Mouse (Mus musculus) cerebellum, adult 9-11 months (tissue): ENCODE data around the gene Git1.
A peak's percentile ranks its signal among the peaks of the same experiment; 100 is the strongest.

Experiments used
- DNase-seq: peaks from one replicate; pipeline ENCODE4 v3.0.0; 2022

The Git1 gene

GRCm38 (mm10) chr11:77483510-77484255 lies 9.7 kb upstream of the Git1 start:
- DNase-seq: peak; percentile 10

- no peak for DNase-seq
Observed at GRCm38 (mm10) chr11:77485229-77485628, 8.1 kb upstream of the Git1 start.

GRCm38 (mm10) chr11:77486798-77487197 lies 6.6 kb upstream of the Git1 start:
- peak; percentile 80 for DNase-seq

DNA sequence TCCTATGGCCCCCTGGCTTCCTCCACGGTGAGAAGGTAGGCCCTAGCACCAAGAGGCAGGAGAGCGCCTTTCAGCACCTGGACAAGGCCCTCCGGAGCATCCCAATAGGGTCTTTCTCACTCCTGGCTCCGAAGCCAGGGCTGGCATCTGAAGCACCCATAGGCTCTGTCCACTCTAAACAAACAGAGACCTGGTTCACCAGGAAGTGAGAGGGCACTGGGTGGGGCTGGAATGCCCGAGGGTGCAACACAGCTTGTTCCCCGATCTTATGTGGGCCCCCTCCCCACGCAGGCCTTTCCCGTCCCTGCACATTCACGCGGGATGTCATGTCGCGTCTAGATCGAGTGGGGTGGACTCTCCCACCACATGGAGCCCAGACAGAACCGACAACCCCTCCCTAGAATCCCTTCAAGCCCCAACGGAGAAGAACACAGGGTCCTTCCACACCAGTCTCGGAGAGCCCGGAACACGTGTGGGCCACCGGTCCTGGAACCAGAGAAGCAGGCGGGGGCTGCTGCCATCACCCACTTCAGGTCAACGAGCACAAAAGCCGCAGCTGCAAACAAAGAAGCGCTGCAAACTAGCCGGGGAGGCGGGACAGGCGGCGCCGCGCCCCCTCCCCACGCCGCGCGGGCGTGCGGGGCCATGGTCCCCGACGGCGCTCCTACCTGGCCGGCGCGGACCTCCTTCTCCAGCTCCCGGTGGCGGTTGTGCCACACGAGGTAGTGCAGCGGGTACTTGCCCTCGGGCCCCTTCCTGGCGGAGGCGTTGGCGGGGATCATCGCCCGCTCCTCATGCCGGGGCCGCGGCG lies 4.4 kb upstream of the Git1 start:
- peak; percentile 73 for DNase-seq

DNA sequence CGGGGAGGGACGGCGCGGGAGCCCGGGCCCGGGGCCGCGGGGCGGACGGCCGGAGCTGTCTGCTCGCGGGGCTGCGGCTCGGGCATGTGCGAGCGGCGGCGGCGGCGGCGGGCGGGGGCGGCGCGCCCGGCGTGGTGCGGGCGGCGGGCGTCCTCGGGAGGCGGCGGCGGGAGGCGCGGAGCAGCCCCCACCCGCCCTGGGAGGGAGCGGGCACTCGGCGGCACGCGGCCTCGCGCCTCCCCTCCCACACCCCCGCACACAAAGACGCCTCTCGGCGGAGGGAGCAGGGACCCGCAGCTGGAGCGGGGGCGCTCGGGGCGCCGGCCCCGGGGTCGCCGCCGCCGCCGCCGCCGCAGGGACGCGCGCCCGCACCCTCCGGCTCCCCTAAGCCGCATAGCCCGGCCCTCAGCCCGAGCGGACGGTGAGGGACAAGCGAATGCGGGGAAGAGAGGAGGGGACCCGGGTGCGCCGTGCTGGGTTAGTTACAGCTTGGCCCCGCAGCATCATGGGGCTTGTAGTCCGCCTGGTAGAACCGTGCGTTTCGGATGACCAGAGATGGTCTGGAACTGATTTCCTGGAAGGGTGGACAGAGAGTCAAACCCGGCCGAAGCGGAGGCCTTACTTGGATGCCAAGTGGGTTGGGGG lies 3.6 kb upstream of the Git1 start, which contains the start of gene Ankrd13b:
Gene Ankrd13b (minus strand): TSS at position 88 of the 645 bp plus-strand sequence.
- DNase-seq: peak; percentile 90

DNA sequence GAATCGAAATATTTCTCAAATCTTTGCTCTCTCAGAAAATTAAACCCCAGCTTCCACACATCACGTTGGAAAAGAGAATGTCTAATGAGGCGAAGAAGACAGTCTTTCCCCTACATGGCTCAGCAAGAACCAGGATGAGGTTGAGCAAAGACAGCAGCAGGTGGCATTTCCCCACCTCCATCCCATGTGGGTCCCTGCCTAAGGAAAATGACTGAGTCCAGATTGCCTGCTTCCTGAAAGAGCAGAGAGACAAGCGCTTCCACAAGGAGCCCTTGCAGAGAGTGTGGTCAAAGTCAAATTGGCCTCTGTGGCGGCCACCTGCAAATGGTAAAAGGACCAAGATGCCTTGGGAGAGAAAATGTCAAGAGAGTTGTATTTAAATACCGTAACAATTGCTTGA lies 2.9 kb upstream of the Git1 start:
- DNase-seq: peak; percentile 56

DNA sequence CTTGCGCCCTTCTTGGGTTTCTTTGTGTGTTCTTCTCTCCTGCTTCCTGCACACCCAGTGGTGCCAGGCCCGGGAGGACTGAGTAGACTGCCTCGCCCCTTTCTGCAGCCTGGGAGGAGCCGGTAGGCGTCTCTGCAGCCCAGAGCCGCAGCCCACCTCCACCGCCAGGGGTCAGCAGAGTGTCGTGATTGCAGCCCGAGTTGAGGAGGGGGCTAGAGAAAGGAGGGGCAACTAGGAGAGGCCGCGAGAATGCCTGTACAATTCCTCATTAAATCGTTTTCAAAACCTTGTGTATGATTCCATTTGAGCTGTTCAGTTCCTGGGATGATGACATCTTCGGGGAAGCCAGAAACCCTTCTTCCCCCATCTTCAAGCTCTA lies 2.2 kb upstream of the Git1 start:
- peak; percentile 88 for DNase-seq

DNA sequence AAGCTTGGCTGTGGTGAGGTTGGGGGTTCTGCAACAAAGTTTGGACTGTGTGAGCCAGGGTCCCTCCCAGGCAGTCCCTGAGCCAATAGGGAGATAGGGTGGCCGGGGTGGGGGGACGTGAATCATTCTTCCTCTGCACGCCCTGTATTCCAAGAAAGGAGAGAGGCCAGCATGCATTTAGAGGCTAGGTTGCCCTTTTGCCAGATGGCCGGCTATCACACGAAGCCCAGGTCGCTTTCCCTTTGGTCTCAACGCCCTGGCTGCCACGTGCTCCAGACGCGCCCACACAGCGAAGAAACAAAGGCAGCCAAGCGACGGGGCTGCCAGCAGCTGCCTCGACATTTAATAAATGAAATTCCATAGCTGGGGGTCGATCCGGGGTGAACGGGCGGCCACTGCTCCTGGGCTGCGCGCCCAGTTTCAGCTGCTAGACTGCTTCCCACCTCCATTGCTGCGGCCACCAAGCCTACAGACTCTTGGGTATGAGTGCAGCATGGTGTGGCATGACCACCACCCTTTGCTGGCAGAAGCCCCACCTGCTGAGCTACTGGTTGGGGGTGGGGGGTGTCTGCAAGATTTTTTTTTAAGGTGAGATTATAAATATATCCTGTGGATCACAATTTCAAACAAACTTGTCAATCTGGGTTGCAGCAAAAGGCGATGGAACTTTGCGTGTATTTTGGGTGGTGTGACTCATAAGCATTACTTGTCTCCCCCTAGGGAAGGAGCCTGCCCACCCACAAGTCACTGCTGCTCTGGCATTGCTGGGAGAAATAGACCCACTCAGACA lies 1.7 kb upstream of the Git1 start:
- DNase-seq: peak; percentile 83

- DNase-seq: peak; percentile 76
Observed at GRCm38 (mm10) chr11:77492311-77492871, 971 bp upstream of the Git1 start.

GRCm38 (mm10) chr11:77492911-77493332 lies 440 bp upstream of the Git1 start:
- peak; percentile 96 for DNase-seq

DNA sequence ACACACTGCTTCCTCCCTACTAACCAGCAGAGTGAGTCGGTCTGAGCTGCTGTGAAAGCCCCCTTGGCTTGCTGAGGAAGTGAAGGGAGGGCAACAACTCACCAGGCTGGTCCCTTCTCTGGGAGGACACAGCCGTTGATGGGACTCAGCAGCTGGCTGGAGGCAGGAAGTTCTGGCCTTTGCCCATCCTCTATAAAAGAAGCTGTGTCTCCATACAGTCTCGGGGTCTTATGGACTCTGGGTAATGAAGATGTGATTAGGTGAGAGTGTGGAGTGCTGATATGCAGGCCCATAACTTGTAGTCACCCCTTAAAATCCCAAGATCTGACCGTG lies 948 bp downstream of the Git1 start:
- DNase-seq: no peak

DNA sequence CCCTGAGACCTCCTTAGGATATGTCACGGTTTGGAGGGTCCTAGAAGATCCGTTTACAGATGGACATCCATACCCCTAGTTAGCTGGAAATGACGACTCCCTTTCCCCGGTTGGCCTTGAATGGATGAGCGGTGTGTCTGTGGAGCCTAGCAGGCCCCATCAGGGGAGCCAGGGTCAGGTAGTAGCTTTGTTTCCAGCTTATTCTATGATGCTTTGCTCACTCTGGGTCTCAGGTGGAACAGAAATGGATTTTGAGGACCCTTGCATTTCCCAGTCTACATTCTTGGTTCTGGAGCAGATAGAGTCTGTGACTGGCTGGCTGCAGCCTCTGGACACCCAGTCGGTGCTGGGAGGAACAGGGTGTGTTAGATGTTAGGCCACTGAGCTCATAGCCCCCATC lies 1.4 kb downstream of the Git1 start:
- DNase-seq: no peak

DNA sequence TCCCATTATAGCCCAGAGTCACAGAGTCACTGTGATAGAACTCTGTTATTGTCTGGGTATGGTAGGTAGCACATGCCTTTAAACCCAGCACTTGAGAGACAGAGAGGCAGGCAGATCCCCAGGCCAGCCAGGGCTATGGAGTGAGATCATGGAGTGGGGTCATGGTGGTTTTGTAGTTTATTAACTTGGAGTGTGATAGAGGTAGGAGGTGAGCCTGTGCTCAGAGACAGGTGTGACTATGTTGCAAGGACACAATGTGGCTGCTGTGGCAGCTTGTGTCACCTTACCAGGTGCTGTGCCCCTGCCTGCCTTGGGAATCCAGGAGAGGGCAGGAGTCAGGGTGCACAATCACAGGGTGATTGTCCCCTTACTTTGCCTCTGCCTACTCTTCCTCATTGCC lies 2.1 kb downstream of the Git1 start:
- DNase-seq: no peak

DNA sequence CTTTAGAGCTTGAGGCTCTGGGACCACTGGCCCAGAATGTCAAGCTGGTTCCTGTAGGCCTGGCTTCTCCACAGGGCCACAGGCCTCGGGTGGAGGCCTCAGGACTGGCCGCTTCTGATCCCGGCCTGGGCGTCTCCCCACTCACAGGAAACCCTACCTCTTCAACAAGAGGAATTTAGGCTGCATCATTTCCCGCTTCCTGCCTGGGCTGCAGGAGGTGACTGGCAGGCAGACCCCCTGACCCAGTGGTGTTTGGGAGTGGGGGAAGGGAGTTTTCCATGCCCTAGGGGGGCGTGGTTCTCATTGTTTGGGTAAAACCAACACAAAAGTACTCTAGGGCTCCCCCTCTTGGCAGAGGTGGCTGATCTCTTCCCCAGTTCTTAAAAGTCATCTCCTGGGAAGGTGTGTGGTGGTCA lies 4.0 kb downstream of the Git1 start:
- DNase-seq: peak; percentile 70

GRCm38 (mm10) chr11:77497851-77498250 lies 4.5 kb downstream of the Git1 start:
- no peak for DNase-seq

GRCm38 (mm10) chr11:77498261-77499139 lies 5.1 kb downstream of the Git1 start:
- DNase-seq: peak; percentile 66

GRCm38 (mm10) chr11:77499354-77499753 lies 6.0 kb downstream of the Git1 start:
- DNase-seq: peak; percentile 89

DNA sequence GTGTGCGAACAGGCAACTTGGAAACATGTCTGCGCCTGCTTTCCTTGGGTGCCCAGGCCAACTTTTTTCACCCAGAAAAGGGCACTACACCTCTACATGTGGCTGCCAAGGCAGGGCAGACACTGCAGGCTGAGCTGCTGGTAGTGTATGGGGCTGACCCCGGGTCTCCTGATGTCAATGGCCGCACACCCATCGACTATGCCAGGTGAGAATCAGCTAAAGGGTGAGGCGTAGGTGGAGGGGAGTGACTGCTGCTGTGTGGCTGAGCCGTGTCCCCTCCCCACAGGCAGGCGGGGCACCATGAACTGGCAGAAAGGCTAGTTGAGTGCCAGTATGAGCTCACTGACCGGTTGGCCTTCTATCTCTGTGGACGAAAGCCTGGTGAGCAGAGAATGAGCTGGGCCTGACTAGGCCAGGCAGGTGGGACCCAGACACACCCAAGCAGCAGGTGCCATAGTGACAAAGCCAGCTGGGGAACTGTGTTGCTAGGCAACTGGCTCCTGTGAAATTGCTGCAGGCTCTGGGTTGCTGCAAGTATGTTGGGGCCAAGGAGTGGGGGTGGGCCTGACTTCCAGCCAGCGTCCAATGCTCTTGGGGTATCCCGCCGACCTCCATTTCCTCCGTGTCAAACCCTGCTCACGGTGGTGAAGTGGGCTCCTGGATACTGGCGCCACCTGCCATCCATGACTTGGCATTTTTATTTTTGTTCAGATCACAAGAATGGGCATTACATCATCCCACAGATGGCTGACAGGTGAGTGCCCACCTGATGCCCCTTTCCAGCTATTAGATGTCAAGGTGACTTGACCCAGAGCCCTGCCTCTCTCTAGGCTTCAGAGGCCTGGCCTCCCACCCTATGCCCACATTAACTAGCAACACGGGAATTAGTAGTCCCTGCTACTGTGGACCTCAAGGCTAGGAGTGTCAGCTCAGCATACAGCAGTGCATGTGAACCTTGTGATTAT lies 7.3 kb downstream of the Git1 start:
- DNase-seq: peak; percentile 76

DNA sequence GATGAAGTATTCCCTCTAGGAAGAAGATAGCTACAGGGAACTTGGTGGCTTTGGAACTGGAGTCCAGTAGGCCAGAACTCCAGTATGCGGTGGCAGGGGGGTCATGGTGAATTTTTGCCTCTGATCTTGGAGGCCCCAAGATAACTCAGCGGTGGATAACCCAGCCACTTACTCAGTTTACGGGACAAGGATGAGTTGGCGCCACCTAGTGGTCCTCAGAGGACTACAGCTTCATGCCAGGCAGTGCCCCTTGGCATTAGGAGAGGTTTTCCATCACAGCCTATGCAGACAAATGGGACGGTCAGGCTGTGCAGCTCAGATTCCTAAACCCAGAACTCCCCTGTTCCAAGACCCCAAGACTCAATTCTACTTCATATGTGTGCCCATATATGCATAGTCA lies 8.0 kb downstream of the Git1 start:
- DNase-seq: peak; percentile 84

- peak; percentile 51 for DNase-seq
Observed at GRCm38 (mm10) chr11:77501971-77502370, 8.6 kb downstream of the Git1 start.
